Mouse (Mus musculus) brain, embryonic 14.5 days (tissue): Measurements from ENCODE around the gene Cpeb3. TPM values are rescaled to one million over a fixed set of nuclear protein-coding genes. Genes with fewer than 3 reads are reported as not detected.

Source experiments
- DNase-seq: peaks from one replicate; pipeline ENCODE4 v3.0.0-alpha.2; 2011; ENCODE audit warnings: low read depth
- CTCF ChIP-seq: fragments of 200-500 bp; IDR thresholded peaks from 2 replicates; pipeline ENCODE4 v1.5.1; 2012; ENCODE audit warnings: inconsistent platforms, mild to moderate bottlenecking, moderate library complexity, borderline replicate concordance; ENCODE audit not compliant: insufficient read depth, insufficient read length; ENCODE audit errors: extremely low read depth
- POLR2A ChIP-seq: fragments of 200-500 bp; IDR thresholded peaks from 2 replicates; pipeline ENCODE4 v1.6.1; 2012; ENCODE audit warnings: mild to moderate bottlenecking, inconsistent platforms, borderline replicate concordance; ENCODE audit not compliant: poor library complexity, insufficient read depth, insufficient read length, severe bottlenecking; ENCODE audit errors: extremely low read depth
- polyA plus RNA-seq: library from polyadenylated mRNA; depleted of rRNA; stranded (reverse); fragments of >200 nt; gene quantifications from 2 replicates; pipeline ENCODE4 v1.2.3, GENCODE M21; 2012

The Cpeb3 gene
- polyA plus RNA-seq, 1 experiment, result 20.9 TPM

DNA sequence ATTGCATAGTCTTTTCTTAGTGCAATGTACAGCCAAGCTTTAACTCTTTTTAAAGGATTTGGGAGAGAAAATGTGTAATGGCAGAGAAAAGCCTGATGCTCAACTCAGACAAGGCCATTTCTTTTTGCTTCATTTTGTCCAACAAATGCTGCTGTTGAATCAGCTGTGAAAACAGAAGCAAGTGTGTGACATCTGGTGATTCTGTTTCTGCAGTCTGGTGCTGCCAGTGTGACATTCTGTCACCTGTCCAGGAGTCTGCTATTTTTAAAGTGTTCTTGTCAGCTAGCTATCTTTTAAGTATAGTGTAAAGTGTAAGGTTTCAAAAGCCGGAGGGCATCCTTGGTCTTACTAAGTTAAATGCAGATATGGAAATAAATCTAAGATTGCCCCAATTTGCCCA, 76.7 kb downstream of the Cpeb3 start:
- DNase-seq, result no peak
- TF ChIP-seq CTCF, result no peak
- no peak for TF ChIP-seq POLR2A

DNA sequence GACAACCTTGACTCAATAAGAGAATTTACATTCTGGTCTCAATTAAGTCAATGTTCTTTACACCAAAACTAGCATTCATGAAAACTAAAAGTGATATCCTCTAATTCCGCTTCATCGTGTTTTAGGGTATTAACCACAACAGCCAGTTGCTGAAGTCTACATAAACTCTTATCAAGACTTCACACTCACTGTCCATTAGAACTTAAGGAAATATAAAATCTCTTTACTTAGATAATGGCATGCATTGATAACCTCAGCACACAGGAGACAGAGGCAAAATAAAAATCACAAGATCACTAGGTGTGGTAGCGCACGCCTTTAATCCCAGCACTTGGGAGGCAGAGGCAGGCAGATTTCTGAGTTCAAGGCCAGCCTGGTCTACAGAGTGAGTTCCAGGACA, 79.9 kb downstream of the Cpeb3 start:
- no peak for DNase-seq
- TF ChIP-seq CTCF (no peak), POLR2A (no peak)

DNA sequence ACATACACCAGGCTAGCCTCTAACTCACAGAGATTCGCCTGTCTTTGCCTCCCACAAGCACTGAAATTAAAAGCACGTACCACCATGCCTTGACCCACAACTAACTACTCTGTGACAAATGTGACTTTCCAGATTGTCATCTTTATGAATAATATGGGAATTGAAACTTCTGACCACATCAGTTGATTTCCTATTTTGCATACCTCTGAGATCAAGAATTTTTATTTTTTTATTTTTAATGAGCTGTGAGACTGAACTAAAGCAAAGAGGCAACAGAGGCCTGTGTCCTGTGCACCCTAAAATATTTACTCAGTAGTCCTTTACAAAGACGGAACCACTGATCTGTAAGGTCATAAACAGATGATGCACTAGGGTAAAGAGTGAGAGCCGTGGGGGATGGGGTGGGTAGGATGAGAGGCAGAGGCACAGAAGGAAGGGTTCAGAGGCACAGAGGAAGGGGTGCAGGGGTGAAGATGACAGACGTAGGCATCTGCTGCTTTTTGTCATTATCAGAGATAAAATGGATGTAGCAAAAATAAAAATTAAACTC, 81.3 kb downstream of the Cpeb3 start:
- DNase-seq, result no peak
- TF ChIP-seq POLR2A, result no peak
- no peak for TF ChIP-seq CTCF

DNA sequence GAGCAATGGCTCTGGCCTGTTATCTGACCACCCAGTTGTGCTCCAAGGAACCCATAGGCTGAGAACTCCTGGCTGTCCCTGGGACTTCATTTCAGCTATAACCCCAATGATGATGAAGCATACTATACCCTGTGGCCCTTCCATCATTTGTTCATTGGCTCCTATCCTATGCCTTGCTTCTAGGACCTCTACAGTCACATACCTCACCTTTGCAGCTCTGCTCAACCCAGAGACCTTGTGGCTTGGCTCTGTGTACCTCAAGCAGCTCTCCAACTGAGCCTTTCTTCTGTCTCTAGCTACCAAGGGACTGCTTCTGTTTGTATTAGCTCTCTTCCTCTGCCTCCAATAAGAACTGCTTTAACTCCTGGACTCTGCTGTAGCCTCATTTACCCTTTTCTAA, 83.4 kb downstream of the Cpeb3 start:
- DNase-seq, result no peak
- TF ChIP-seq POLR2A (no peak), CTCF (no peak)

DNA sequence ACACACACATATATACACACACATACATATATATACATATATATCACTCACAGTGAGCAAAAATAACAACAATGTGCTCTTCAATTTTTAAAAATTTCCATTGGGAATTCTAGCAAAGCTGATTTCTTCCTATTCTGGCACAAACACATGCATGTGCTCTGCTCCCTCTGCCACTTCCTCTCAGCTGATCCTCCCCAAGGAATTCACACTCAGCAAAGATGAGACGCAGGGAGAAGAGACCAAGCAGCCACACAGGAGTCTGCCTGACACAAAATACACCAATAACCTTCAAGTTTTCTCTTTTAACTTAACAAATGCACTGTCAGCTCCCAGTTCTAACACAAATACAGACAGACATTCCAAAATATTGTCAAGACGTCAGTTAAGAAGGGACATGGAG, 89.1 kb downstream of the Cpeb3 start:
- peak; percentile 32 for DNase-seq

DNA sequence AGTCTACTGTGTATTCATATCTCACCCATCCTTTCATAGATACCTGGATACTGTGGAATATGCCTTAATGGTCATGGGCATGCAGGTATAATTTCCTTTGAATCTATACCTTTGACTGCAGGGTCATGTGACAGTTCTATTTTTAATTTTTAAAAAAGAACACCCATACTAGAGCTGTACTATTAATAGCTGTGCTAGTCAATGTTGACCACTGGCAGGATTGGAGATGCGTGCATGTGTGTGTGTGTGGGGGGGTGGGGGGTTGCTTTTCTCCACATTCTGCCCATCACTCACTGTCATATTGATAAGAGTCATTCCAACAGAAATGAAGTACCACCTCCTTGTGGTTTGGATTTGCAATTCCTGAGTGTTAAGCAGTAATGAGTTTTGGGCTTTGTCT, 92.6 kb downstream of the Cpeb3 start:
- TF ChIP-seq POLR2A, result no peak
- TF ChIP-seq CTCF, result no peak

More for the DNA sequence above, 89.1 kb downstream of the Cpeb3 start:
- TF ChIP-seq CTCF (no peak), POLR2A (no peak)

DNA sequence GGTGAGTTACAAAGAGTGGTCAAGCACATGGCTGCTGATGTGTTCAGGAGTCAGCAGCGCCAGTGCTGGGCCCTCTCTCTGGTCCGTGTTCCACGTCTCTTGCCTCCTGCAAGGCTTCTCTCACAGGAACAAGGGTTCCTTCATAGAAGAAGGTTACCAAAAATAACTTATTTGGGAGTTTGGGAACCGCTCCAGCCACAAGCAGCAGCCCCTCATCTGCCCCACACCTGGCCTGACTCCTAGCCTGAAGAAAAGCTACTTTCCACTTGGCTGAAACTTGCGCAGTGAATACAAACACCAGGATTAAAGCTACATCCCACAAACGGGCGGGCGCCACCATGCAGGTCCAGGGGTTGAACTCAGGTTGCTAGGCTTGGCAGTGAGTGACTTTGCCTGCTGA, 93.0 kb downstream of the Cpeb3 start:
- DNase-seq, result no peak
- no peak for TF ChIP-seq POLR2A
- TF ChIP-seq CTCF, result no peak

More for the DNA sequence above, 92.6 kb downstream of the Cpeb3 start:
- DNase-seq, result no peak

DNA sequence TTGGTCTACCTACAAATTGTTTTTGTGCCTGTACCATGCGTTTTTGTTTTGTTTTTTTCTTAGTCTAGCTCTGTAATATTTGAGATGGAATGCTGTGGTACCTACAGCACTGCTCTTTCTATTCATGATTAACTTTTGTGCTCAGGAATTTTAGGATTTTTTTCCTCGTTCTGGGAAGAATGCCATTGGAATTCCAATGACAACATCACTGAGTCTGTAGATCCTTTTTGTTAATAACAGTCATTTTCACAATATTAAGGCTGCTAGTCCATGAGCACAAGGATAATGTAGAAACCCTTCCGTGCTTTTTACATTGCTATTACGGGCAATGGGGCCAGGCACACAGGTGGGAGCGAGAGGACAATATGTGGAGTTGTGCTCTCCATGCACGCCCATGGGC, 96.6 kb downstream of the Cpeb3 start:
- no peak for DNase-seq
- TF ChIP-seq POLR2A (no peak), CTCF (no peak)

DNA sequence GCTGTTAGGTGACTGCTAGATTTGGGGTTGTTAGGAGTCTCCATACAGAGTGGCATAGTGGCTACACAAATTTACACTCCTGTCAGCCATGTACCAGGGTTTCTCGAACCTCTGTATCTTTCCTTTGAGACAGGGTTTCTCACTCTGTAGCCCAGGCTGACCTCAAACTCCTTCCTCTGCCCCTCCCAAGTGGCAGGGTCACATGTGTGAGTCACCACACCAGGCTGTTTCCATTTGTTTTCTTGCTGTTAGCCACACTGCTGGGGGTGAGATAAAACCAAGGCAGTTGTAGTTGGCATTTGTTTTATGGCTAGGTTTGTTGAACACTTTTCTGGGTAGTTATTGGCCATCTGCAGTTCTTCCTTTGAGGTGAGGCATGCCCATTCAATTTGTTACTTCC, 97.9 kb downstream of the Cpeb3 start:
- DNase-seq, result no peak
- TF ChIP-seq CTCF, result no peak
- no peak for TF ChIP-seq POLR2A

DNA sequence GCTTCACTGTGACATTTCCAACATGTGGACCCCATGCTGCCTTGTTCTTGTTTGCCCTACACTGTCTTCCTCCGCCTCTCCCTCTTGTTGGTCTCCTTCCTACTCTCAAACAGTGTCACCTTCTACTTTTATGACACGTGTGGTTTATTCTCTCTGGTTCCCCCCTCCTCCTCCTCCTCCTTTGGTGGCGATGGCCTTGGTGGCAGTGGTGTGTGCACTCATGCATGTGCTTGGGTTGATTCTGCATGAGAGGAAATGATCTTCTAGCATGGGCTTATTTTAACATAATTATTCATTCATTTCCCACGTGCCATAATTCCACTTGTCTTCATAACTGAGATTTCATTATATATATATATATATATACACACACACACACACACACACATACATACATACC, 98.5 kb downstream of the Cpeb3 start:
- TF ChIP-seq POLR2A (no peak), CTCF (no peak)
- no peak for DNase-seq

DNA sequence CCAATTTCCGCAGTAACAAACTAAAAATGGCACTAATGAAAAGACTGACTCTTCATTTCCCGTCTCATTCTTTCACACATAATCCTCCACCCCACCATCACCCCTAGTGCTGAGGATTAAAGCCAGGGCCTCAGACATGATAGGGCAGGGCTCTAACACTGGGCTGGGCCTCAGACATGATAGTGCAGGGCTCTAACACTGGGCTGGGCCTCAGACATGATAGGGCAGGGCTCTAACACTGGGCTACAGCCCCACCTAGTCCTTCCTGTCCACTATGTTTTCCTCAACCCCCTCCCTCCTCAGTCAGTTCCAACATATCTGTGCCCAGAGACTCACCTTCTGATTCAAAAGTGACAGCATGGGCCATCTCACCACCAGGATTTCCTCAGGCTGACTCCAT, 107.7 kb downstream of the Cpeb3 start:
- TF ChIP-seq POLR2A, result no peak
- no peak for TF ChIP-seq CTCF
- no peak for DNase-seq

DNA sequence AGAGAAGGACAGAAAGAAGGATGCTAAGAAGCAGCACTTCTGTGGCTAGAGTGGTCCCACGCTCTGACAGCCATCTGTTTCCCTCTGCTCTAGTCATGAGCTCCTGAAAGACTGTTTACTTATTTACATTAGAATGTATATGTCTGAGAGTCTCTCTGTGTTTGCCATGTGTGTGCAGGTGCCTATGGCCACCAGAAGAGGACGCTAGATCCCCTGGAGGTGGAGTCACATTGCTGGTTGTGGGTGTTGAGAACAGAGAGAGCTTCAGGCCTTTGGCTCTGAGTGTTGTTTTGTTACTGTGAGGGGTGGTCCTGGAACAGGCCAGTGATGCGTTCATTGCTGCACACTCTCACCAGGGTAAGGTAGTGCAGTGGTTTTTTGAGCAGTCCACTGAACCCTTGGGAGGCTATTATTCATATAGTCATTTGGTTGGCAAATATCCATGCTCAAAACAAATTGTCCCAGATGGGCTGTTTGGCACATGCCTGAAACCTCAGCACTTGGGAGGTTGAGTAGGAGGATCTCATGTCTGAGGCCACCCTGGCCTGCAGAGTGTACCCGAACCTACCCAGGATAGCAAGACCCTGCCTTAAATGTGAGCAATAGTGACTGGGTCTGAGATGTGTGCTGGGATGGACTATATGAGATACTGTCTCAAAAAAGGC, 112.6 kb downstream of the Cpeb3 start:
- no peak for TF ChIP-seq CTCF
- TF ChIP-seq POLR2A, result no peak
- DNase-seq, result no peak
